Comparison of ENCODE assay signal across 42 mouse cellular contexts in the genomic region with DNA sequence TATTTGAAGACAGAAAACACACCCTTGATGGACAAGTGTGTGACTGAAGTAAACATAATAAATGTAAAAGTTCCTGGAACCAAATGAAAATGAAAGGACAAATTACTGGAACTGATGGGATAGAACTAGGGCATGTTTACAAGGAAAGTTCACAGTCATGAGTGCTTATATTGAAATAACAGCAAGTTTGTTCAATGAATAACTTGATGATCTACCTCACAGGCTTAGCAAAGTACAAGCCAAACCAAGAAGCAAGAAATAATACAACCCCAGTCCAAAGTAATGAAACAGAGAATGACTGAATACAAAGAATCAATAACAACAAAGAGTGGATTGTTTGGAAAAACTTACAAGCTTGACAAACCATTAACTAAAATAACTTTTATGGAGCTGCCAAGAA. TPM values are rescaled to one million over a fixed set of nuclear protein-coding genes. Genes with fewer than 3 reads are reported as not detected.
"Had no signal": no experiment of that assay in that cellular context is flagged by ENCODE, and none has a peak within 500 bp of the region (broad histone marks: within the 10 kb centered on the region; RNA-seq: fewer than 3 reads in every experiment).

No protein-coding gene starts in this region.

- H3K4me3 ChIP-seq: gastrocnemius, adult 2 months; heart, embryonic 10.5 days; heart, embryonic 12.5 days; hindbrain, embryonic 10.5 days; hindbrain, embryonic 12.5 days; intestine, embryonic 15.5 days; limb, embryonic 13.5 days; limb, embryonic 15.5 days; liver, embryonic 13.5 days; liver, embryonic 15.5 days had no signal

- H3K27ac ChIP-seq: gastrocnemius, adult 2 months; heart, embryonic 10.5 days; hindbrain, embryonic 10.5 days; hindbrain, embryonic 12.5 days; hindbrain, embryonic 14.5 days; intestine, embryonic 15.5 days; kidney, postnatal 0 days; limb, embryonic 13.5 days; limb, embryonic 15.5 days; liver, embryonic 13.5 days; liver, embryonic 15.5 days had no signal

- H3K27me3 ChIP-seq: heart, embryonic 12.5 days; hindbrain, embryonic 12.5 days; intestine, embryonic 15.5 days; limb, embryonic 13.5 days; limb, embryonic 15.5 days; liver, embryonic 13.5 days; liver, embryonic 15.5 days had no signal

- H3K36me3 ChIP-seq: heart, embryonic 10.5 days; heart, embryonic 12.5 days; hindbrain, embryonic 10.5 days; hindbrain, embryonic 12.5 days; intestine, embryonic 15.5 days; limb, embryonic 13.5 days; limb, embryonic 15.5 days; liver, embryonic 13.5 days; liver, embryonic 15.5 days had no signal

- DNase-seq: gastrocnemius, adult 2 months; gastrocnemius, postnatal 10 days; gastrocnemius, postnatal 25 days; heart, adult 18-20 months; heart, postnatal 10 days; heart, postnatal 4 days; kidney, adult 18-20 months; kidney, postnatal 14 days; kidney, postnatal 4 days; layer of hippocampus, adult 9-11 months; layer of hippocampus, postnatal 36 days; left cerebral cortex, postnatal 4 days; liver, embryonic 13.5 days had no signal

- H3K4me2 ChIP-seq: heart, embryonic 12.5 days; hindbrain, embryonic 12.5 days; hindbrain, embryonic 14.5 days; intestine, embryonic 15.5 days; limb, embryonic 13.5 days; limb, embryonic 15.5 days; liver, embryonic 13.5 days; liver, embryonic 15.5 days had no signal

- H3K9ac ChIP-seq: heart, embryonic 12.5 days; hindbrain, embryonic 12.5 days; hindbrain, embryonic 14.5 days; intestine, embryonic 15.5 days; limb, embryonic 13.5 days; limb, embryonic 15.5 days; liver, embryonic 13.5 days; liver, embryonic 15.5 days had no signal

- H3K4me1 ChIP-seq: heart, embryonic 10.5 days; heart, embryonic 12.5 days; hindbrain, embryonic 10.5 days; hindbrain, embryonic 12.5 days; intestine, embryonic 15.5 days; limb, embryonic 13.5 days; limb, embryonic 15.5 days; liver, embryonic 13.5 days; liver, embryonic 15.5 days had no signal

- H3K9me3 ChIP-seq: heart, embryonic 10.5 days; heart, embryonic 12.5 days; hindbrain, embryonic 10.5 days; hindbrain, embryonic 12.5 days; intestine, embryonic 15.5 days; limb, embryonic 13.5 days; limb, embryonic 15.5 days; liver, embryonic 13.5 days; liver, embryonic 15.5 days had no signal

- ATAC-seq: hindbrain, embryonic 16.5 days; inflammation-experienced regulatory T-cells, adult 6 months; intestine, embryonic 15.5 days; intestine, postnatal 0 days had no signal

RNA-seq across cellular contexts. Expression of a gene that starts 56.2 kb away (rescaled TPM):
- total RNA-seq: gastrocnemius, adult 2 months; gastrocnemius, postnatal 10 days; gastrocnemius, postnatal 25 days; gastrocnemius, postnatal 4 days; granulocyte monocyte progenitor cell, adult 5-6 weeks; heart, adult 18-20 months; heart, adult 8-10 months; heart, postnatal 10 days; heart, postnatal 25 days; heart, postnatal 4 days; layer of hippocampus, adult 18-20 months; layer of hippocampus, adult 8-10 months; layer of hippocampus, postnatal 14 days; layer of hippocampus, postnatal 36 days; left cerebral cortex, adult 18-20 months; left cerebral cortex, adult 8-10 months; left cerebral cortex, postnatal 10 days; left cerebral cortex, postnatal 25 days; left cerebral cortex, postnatal 4 days had no signal
- polyA plus RNA-seq: frontal cortex, adult 2 months; heart, embryonic 10.5 days; heart, embryonic 12.5 days; heart, embryonic 14.5 days; heart, embryonic 16.5 days; hindbrain, embryonic 10.5 days; hindbrain, embryonic 12.5 days; hindbrain, embryonic 14.5 days; hindbrain, embryonic 16.5 days; inflammation-experienced regulatory T-cells, adult 6 months; kidney, embryonic 14.5 days; kidney, postnatal 0 days; limb, embryonic 11.5 days; limb, embryonic 13.5 days; liver, embryonic 13.5 days had no signal
